Mouse (Mus musculus) C2C12 (cell line): ENCODE measurements around the gene Sox6.

Experiments used
- CTCF ChIP-seq: IDR thresholded peaks from one replicate; pipeline ENCODE4 v1.5.1; 2011; ENCODE audit not compliant: control insufficient read depth, insufficient read depth, insufficient read length
- MAX ChIP-seq: IDR thresholded peaks from one replicate; pipeline ENCODE4 v1.6.1; 2011; ENCODE audit warnings: mild to moderate bottlenecking, control low read depth
- MYOD1 ChIP-seq: IDR thresholded peaks from one replicate; pipeline ENCODE4 v1.6.1; 2011; ENCODE audit warnings: low read depth; ENCODE audit not compliant: control insufficient read depth, insufficient read length
- MYOG ChIP-seq: IDR thresholded peaks from one replicate; pipeline ENCODE4 v1.6.1; 2011; ENCODE audit not compliant: control insufficient read depth, insufficient read length; ENCODE audit errors: extremely low read depth

GRCm38 (mm10) chr7:115840613-115841012 lies 198.0 kb downstream of the Sox6 start:
- TF ChIP-seq MYOD1 (no peak), MAX (no peak), CTCF (no peak), MYOG (no peak)
